Mouse (Mus musculus) CD8-positive naive resting alpha-beta T cell, adult 57 days (primary cell): ENCODE measurements around the gene Olfr378. TPM values are rescaled to one million over a fixed set of nuclear protein-coding genes. Genes with fewer than 3 reads are reported as not detected.

Experiments used
- total RNA-seq: library from RNA; stranded (reverse); gene quantifications from one replicate; pipeline ENCODE4 v1.2.4, GENCODE M21; 2023

Gene Olfr378
- total RNA-seq: not detected

DNA sequence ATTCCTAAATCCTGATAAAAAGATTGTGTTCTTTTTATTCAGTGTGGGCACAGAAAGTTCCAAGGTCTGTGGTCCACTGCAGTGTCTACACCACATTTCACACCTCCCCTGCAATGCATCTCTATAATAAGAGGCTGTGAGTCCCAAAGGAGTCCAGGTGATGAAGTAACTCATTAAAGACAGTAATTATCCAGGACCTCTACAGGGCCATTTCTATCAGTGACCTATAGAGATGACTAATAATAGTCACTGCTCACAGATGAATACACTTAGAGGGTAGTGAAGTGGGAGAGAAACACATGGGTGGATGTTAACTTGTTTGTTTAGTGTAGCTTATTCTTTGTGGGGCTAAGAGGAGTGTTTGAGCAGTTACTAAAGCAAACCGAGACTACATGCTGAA lies at the start of gene Olfr378:
Gene Olfr378, minus strand, starts transcription at position 101 of the 400 bp plus-strand sequence.

DNA sequence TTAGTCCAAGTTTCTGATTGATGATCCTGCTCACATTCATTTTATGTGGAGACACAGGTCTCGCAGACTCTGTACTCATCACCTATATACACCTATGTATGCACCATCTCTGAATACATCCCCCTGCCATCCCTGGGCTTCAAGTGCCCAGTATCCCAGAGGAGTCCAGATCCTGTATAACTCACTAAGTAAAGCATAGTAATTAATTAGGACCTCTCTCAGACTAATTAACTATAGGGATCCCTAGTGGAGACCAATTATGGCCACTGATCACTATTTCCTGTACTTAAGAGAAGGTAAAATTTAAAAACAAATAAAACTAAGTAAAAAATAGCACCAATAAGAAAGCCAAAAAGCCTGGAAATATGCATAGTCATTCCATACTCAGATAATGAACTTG lies 29.1 kb upstream of the Olfr378 start, which contains the start of gene Olfr380:
Gene Olfr380, minus strand, starts transcription at position 101 of the 400 bp plus-strand sequence.

GRCm38 (mm10) chr11:73399514-73399913 lies 28.8 kb downstream of the Olfr378 start, which contains the start of gene Olfr1:
Gene Olfr1 (minus strand): TSS chr11:73399614.

Other genes with a start within 250 kb of the Olfr378 start
- 21.4 TPM for gene Ctns, start 229.4 kb downstream of the Olfr378 start, total RNA-seq
- 5.4 TPM for gene Shpk, start 229.0 kb downstream of the Olfr378 start, total RNA-seq
- gene Trpv1, start 194.2 kb downstream of the Olfr378 start, total RNA-seq: not detected
- gene Trpv3, start 161.1 kb downstream of the Olfr378 start, total RNA-seq: not detected
- gene Aspa, start 98.9 kb downstream of the Olfr378 start, total RNA-seq: 0.15 TPM
- gene Gm49340, start 98.7 kb downstream of the Olfr378 start, total RNA-seq: not detected
- gene Spata22, start 98.7 kb downstream of the Olfr378 start, total RNA-seq: not detected
- not detected for gene Olfr20, start 77.7 kb downstream of the Olfr378 start, total RNA-seq
- gene Olfr376, start 57.2 kb downstream of the Olfr378 start, total RNA-seq: not detected
- gene Olfr1, start 28.9 kb downstream of the Olfr378 start, total RNA-seq: not detected
- not detected for gene Olfr380, start 29.0 kb upstream of the Olfr378 start, total RNA-seq
- not detected for gene Olfr381, start 63.1 kb upstream of the Olfr378 start, total RNA-seq
- not detected for gene Olfr382, start 88.7 kb upstream of the Olfr378 start, total RNA-seq
- not detected for gene Olfr385, start 164.5 kb upstream of the Olfr378 start, total RNA-seq
- gene Olfr384, start 170.1 kb upstream of the Olfr378 start, total RNA-seq: not detected